Mouse (Mus musculus): ENCODE measurements at regions not wholly inside any gene's neighbourhood (a gene's known extent, or its start where the extent isn't known, plus 50 kb on each side); places are given as distances from the start of the nearest gene placed in this dataset.

DNA sequence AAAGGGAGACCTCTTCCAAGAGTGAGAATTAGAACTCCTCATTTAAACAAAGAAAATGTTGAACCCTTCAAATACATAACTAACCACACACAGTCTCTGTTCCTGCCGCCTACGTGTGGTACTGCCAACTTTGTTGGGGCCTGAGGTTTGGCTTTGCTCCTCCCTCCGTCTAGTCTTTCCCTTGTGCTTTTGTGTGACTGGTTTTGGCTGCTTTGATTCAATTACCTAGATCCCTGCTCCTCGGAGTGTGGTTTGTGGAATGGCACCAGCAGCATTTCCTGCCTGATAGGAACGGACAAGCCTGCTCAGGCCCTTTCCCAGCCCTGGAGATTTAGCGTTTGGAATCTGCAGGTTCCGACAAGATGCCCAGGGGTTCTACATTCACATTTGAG is 263.0 kb downstream of the Rnd3 start:
- no peaks in the 10 kb centered on the region for H3K36me3 ChIP-seq (replicated peaks; ENCODE audit: control insufficient read depth, insufficient read depth)
- H3K4me3 ChIP-seq (replicated peaks; ENCODE audit: low read length) = no peak overlapping the region
- DNase-seq (ENCODE audit: low spot score) (no peak), ATAC-seq (ENCODE audit: low FRiP score) (no peak)
- 0 out of 2 replicates have a peak, but pooled peaks cover 5% of the 10 kb centered on the region for H3K4me1 ChIP-seq (replicated peaks; ENCODE audit: control insufficient read depth, insufficient read depth, low read length)
- no peak overlapping the region for H3K9ac ChIP-seq
- 39% methylated on average over 7 of the region's 7 CpGs for WGBS
- no peaks in the 10 kb centered on the region for H3K9me3 ChIP-seq (ENCODE audit: control insufficient read depth, low read length)
- no peak overlapping the region for H3K4me2 ChIP-seq (replicated peaks)
- no peaks in the 10 kb centered on the region for H3K27me3 ChIP-seq (ENCODE audit: control insufficient read depth, insufficient read depth, low read length)
- H3K27ac ChIP-seq = no peak overlapping the region

DNA sequence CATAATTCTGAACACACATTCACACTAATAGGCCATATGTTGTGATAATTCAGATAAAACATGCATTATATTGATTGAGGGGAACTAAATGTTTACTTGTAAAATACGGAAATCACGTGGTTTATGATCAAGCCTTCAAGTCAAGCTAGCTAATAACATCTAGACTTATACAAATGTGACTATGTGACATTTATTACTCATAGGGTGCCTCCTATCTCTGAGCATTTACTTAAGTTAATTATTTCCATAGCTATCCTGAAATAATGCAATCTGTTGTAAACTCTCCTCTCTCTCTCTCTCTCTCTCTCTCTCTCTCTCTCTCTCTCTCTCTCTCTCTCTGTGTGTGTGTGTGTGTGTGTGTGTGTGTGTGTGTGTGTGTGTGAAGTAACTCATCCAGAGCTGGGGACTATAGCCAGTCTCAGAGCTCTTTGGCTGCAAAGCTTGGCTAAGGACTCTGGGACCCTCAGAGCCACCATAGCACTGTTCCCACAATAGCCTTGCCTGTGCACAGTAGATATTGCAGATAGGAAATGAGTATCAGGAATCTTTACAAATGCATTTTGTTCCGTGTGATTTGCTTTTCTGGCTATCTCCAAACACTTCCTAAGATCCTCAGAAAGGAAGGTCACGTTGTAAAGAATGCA is 263.5 kb downstream of the Rnd3 start:
- no peak for ATAC-seq (ENCODE audit: low FRiP score)
- 0 out of 2 replicates have a peak, but pooled peaks cover 5% of the 10 kb centered on the region for H3K4me1 ChIP-seq (replicated peaks; ENCODE audit: control insufficient read depth, insufficient read depth, low read length)
- H3K4me2 ChIP-seq (replicated peaks) = no peak overlapping the region
- 82% methylated on average over 4 of the region's 4 CpGs for WGBS
- no peak overlapping the region for H3K27ac ChIP-seq
- no peak for DNase-seq (ENCODE audit: low spot score)
- no peaks in the 10 kb centered on the region for H3K36me3 ChIP-seq (replicated peaks; ENCODE audit: control insufficient read depth, insufficient read depth)
- H3K9me3 ChIP-seq (ENCODE audit: control insufficient read depth, low read length) = no peaks in the 10 kb centered on the region
- H3K4me3 ChIP-seq (replicated peaks; ENCODE audit: low read length) = no peak overlapping the region
- H3K9ac ChIP-seq = no peak overlapping the region
- no peaks in the 10 kb centered on the region for H3K27me3 ChIP-seq (ENCODE audit: control insufficient read depth, insufficient read depth, low read length)

DNA sequence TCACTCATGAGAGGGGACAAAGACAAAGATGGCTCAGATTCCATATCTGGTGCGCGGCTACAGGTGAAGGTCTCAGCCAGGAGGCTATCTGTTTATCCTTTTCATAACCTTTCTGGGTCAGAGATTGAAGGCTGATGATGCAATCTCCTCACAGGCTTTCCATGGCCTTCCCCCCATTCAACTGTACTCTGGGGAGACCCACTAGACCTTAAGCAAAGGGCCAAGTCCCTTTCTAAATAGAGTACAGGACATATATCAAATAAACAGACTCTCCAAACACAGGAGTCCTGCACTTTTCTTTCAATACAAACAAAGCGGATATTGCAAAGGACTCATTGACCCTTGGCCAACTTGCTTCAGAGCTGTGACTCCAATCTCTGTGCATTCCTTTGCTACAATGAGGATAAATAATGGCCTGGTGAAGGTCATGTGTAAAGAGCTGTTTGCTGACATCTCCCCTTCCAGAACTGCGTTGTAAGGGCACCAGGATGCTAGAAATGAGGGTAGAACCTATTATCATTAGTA is 267.3 kb downstream of the Rnd3 start:
- ATAC-seq (ENCODE audit: low FRiP score) (no peak), DNase-seq (ENCODE audit: low spot score) (no peak)
- Histone ChIP-seq H3K4me2 (replicated peaks) (no peak overlapping the region), H3K4me1 (replicated peaks; ENCODE audit: control insufficient read depth, insufficient read depth, low read length) (0 out of 2 replicates have a peak, but pooled peaks cover 5% of the 10 kb centered on the region), H3K9ac (no peak overlapping the region), H3K27me3 (ENCODE audit: control insufficient read depth, insufficient read depth, low read length) (no peaks in the 10 kb centered on the region), H3K36me3 (replicated peaks; ENCODE audit: control insufficient read depth, insufficient read depth) (no peaks in the 10 kb centered on the region), H3K4me3 (replicated peaks; ENCODE audit: low read length) (no peak overlapping the region), H3K9me3 (ENCODE audit: control insufficient read depth, low read length) (no peaks in the 10 kb centered on the region), H3K27ac (no peak overlapping the region)
- WGBS = 82% methylated on average over 4 of the region's 4 CpGs

DNA sequence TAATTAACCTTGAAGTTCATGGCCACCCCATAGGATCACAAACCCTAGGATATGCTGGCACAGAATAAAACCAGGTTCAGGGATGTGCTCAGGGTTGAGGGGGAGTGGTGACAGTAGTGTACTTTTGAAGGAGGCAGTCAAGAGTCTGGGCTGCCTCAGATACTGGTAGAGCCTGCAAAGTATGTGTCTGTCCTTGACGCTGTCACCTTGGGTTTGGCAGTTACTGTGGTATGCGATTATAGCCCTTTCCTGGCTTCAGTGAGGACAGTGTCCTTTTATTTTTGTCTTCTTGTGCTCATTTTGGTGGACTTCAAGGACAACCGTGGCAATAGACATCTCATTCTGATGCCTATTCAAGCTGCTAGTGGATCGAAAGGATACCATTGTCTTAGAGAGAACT is 268.1 kb downstream of the Rnd3 start:
- Histone ChIP-seq H3K4me1 (replicated peaks; ENCODE audit: control insufficient read depth, insufficient read depth, low read length) (0 out of 2 replicates have a peak, but pooled peaks cover under 1% of the 10 kb centered on the region), H3K9ac (no peak overlapping the region), H3K9me3 (ENCODE audit: control insufficient read depth, low read length) (no peaks in the 10 kb centered on the region), H3K36me3 (replicated peaks; ENCODE audit: control insufficient read depth, insufficient read depth) (no peaks in the 10 kb centered on the region), H3K4me3 (replicated peaks; ENCODE audit: low read length) (no peak overlapping the region), H3K4me2 (replicated peaks) (no peak overlapping the region), H3K27me3 (ENCODE audit: control insufficient read depth, insufficient read depth, low read length) (no peaks in the 10 kb centered on the region), H3K27ac (no peak overlapping the region)
- ATAC-seq (ENCODE audit: low FRiP score) (no peak), DNase-seq (ENCODE audit: low spot score) (no peak)
- WGBS = 88% methylated on average over 4 of the region's 4 CpGs

DNA sequence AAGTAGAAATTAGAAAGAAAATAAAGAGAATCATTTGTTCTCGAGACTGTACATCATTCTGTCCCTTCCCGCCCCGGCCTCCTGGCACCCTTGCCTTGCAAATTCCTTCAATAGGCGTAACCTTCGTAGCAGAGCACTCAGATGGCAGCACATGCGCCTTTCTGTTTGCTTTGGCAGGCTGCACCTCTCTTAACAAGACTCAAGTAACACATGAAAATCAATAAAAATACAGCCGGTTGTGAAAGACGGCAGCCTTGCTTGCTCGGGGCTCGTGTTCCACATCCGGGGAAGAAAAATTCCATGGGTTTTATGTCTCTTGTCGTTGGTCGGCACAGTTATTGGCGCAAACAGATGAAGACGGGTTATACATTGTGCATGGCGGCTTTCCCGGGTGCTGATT is 271.2 kb downstream of the Rnd3 start:
- no peaks in the 10 kb centered on the region for H3K4me1 ChIP-seq (replicated peaks; ENCODE audit: control insufficient read depth, insufficient read depth, low read length)
- no peaks in the 10 kb centered on the region for H3K27me3 ChIP-seq (ENCODE audit: control insufficient read depth, insufficient read depth, low read length)
- no peak overlapping the region for H3K9ac ChIP-seq
- H3K36me3 ChIP-seq (replicated peaks; ENCODE audit: control insufficient read depth, insufficient read depth) = no peaks in the 10 kb centered on the region
- H3K4me2 ChIP-seq (replicated peaks) = no peak overlapping the region
- H3K4me3 ChIP-seq (replicated peaks; ENCODE audit: low read length) = no peak overlapping the region
- DNase-seq (ENCODE audit: low spot score) (no peak), ATAC-seq (ENCODE audit: low FRiP score) (no peak)
- 83% methylated on average over 17 of the region's 17 CpGs for WGBS
- H3K9me3 ChIP-seq (ENCODE audit: control insufficient read depth, low read length) = no peaks in the 10 kb centered on the region
- no peak overlapping the region for H3K27ac ChIP-seq

DNA sequence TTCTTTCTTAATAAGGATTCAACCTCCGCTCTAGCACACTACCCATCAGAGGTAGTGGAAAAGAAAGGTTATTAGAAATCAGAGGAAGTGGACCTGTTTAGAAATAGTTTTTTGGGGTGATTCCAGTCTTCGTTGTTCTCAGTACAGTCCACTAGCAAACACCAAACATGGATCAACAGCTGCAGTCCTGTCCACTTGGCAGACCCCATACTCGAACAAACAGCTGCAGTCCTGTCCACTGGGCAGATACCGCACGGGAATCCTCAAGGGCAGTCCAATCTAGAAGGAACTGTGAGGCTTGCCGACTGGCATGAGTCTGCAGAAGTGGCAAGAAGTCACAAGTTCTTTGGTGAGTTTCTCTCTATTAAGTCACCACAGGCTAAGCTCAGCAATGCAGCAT is 273.8 kb downstream of the Rnd3 start:
- Histone ChIP-seq H3K36me3 (replicated peaks; ENCODE audit: control insufficient read depth, insufficient read depth) (no peaks in the 10 kb centered on the region), H3K4me1 (replicated peaks; ENCODE audit: control insufficient read depth, insufficient read depth, low read length) (no peaks in the 10 kb centered on the region), H3K9ac (no peak overlapping the region), H3K27me3 (ENCODE audit: control insufficient read depth, insufficient read depth, low read length) (no peaks in the 10 kb centered on the region), H3K9me3 (ENCODE audit: control insufficient read depth, low read length) (no peaks in the 10 kb centered on the region), H3K4me3 (replicated peaks; ENCODE audit: low read length) (no peak overlapping the region), H3K27ac (no peak overlapping the region), H3K4me2 (replicated peaks) (no peak overlapping the region)
- ATAC-seq (ENCODE audit: low FRiP score) (no peak), DNase-seq (ENCODE audit: low spot score) (no peak)
- WGBS = 93% methylated on average over 6 of the region's 6 CpGs

DNA sequence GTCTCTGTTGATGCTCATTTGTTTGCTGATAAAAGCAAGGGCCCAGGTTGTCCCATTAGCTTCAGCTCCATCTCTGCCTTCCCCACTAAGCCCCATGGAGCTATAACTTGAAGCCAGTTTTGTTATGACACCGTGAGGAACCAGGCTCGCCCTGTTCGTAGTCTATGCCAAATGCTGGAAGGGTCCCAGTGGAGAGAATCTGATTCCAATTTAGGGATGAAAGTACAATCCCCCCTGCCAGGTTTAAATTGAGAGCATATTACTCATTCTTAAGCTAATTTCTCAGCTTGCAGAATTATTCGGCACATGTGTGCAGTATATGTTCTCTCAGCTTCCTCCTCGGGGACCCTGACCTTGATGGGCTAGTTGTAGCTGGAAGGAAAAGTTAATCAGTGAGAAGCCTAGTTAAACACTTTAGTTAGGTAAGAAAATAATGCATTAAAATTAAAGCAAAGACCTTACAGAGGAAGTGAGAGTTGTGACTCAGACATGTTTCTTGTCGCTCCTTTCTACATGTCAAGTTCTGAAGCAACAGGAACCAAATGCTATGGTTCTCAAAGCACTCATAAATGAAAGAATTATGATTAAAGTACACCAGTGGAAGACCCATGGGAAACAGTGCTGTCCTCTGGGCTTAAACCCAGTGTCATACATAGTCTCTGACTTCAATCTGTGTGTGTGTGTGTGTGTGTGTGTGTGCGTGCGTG is 295.2 kb downstream of the Rnd3 start:
- WGBS = 67% methylated on average over 8 of the region's 8 CpGs
- ATAC-seq (ENCODE audit: low FRiP score) = no peak; the same call in 1 of the 2 replicates
- no peaks in the 10 kb centered on the region for H3K36me3 ChIP-seq (replicated peaks; ENCODE audit: control insufficient read depth, insufficient read depth)
- no peaks in the 10 kb centered on the region for H3K9me3 ChIP-seq (ENCODE audit: control insufficient read depth, low read length)
- H3K27me3 ChIP-seq (ENCODE audit: control insufficient read depth, insufficient read depth, low read length) = no peaks in the 10 kb centered on the region
- H3K27ac ChIP-seq = no peak overlapping the region
- H3K4me1 ChIP-seq (replicated peaks; ENCODE audit: control insufficient read depth, insufficient read depth, low read length) = peaks cover 10% of the 10 kb centered on the region; the same call in 1 of the 2 replicates
- no peak overlapping the region for H3K9ac ChIP-seq
- no peak overlapping the region for H3K4me2 ChIP-seq (replicated peaks)
- no peak overlapping the region for H3K4me3 ChIP-seq (replicated peaks; ENCODE audit: low read length)
- no peak for DNase-seq (ENCODE audit: low spot score)

DNA sequence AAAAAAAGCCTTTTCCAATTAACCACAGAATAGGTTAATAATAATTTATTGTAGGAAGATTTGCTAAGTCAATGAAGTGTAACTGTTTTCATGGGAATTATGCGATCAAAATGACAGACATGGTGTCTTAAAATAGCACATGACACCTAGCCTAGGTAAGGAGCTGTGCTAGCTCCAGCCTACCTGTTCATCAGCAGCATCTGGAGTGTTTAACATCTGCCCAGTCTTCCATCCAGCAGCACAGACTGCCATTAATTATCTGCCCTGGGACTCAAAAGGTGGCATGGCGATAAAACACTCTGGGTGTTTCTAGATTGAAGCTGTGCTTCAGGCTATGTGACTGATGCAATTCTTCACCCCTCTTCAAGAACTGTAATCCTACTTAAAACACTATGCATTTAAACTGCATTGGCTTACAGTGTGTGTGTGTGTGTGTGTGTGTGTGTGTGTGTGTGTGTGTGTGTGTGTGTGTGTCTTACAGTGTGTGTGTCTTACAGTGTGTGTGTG is 296.4 kb downstream of the Rnd3 start:
- no peak for DNase-seq (ENCODE audit: low spot score)
- H3K27ac ChIP-seq = no peak overlapping the region
- no peak overlapping the region for H3K9ac ChIP-seq
- peaks cover 10% of the 10 kb centered on the region; the same call in 1 of the 2 replicates for H3K4me1 ChIP-seq (replicated peaks; ENCODE audit: control insufficient read depth, insufficient read depth, low read length)
- no peak for ATAC-seq (ENCODE audit: low FRiP score)
- no peak overlapping the region for H3K4me3 ChIP-seq (replicated peaks; ENCODE audit: low read length)
- no peaks in the 10 kb centered on the region for H3K9me3 ChIP-seq (ENCODE audit: control insufficient read depth, low read length)
- H3K27me3 ChIP-seq (ENCODE audit: control insufficient read depth, insufficient read depth, low read length) = no peaks in the 10 kb centered on the region
- no peaks in the 10 kb centered on the region for H3K36me3 ChIP-seq (replicated peaks; ENCODE audit: control insufficient read depth, insufficient read depth)
- 59% methylated on average over 2 of the region's 2 CpGs for WGBS
- no peak overlapping the region for H3K4me2 ChIP-seq (replicated peaks)

DNA sequence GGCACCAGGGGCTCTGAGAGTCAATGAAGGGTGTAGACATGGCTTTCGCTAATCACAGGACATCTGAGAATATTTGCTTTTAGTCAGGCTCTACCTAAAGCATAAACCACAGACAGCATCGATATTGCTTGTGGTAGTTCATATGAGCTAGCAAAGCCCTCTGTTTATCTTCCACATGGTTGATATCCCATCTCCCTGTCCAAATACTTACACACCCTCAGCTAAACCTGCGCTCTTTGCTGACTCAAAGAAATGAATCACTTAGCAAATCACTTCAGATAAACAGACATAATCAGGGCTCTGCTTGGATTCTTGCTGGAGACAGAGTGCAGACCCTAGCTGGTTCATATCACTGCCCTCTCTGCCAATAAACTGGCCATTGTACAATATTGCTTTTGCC is 298.8 kb downstream of the Rnd3 start:
- H3K9ac ChIP-seq = no peak overlapping the region
- no peak overlapping the region for H3K27ac ChIP-seq
- no peaks in the 10 kb centered on the region for H3K36me3 ChIP-seq (replicated peaks; ENCODE audit: control insufficient read depth, insufficient read depth)
- peaks cover 10% of the 10 kb centered on the region; the same call in 1 of the 2 replicates for H3K4me1 ChIP-seq (replicated peaks; ENCODE audit: control insufficient read depth, insufficient read depth, low read length)
- WGBS = 95% methylated on average over 3 of the region's 3 CpGs
- H3K27me3 ChIP-seq (ENCODE audit: control insufficient read depth, insufficient read depth, low read length) = no peaks in the 10 kb centered on the region
- no peak overlapping the region for H3K4me3 ChIP-seq (replicated peaks; ENCODE audit: low read length)
- no peak for DNase-seq (ENCODE audit: low spot score)
- no peaks in the 10 kb centered on the region for H3K9me3 ChIP-seq (ENCODE audit: control insufficient read depth, low read length)
- no peak for ATAC-seq (ENCODE audit: low FRiP score)
- H3K4me2 ChIP-seq (replicated peaks) = no peak overlapping the region
